Mouse (Mus musculus) embryo, embryonic 9.5 days (tissue): ENCODE data around the gene H2afz.
"Not testable (repeated sequence)": the region's sequence is repeated elsewhere in the genome, so short reads cannot be mapped to it uniquely, and the experiment has no call there.

Experiments
- DNase-seq: peaks from one replicate; pipeline ENCODE4 v3.0.0-alpha.2; 2017; ENCODE audit errors: extremely low spot score

H2afz gene

GRCm38 (mm10) chr3:137863330-137864123, 760 bp upstream of the H2afz start:
- no peak for DNase-seq

GRCm38 (mm10) chr3:137864988-137865982, 998 bp downstream of the H2afz start:
- peak; percentile 86 for DNase-seq

DNA sequence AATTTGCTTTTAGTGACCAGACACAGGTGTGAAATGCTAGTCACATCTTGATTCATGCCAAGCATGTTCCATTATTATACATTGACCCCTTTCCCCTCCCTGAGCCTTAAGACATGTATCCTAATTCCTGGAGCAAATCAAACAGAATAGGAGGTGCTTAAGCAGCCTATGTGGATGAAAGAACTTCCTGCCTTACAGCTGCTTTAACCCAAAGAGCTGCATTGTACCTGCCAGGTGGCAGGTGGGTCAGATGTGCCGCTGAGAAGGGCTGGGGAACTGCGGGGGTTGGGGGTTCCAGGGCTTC, 2.8 kb downstream of the H2afz start:
- DNase-seq, result no peak

DNA sequence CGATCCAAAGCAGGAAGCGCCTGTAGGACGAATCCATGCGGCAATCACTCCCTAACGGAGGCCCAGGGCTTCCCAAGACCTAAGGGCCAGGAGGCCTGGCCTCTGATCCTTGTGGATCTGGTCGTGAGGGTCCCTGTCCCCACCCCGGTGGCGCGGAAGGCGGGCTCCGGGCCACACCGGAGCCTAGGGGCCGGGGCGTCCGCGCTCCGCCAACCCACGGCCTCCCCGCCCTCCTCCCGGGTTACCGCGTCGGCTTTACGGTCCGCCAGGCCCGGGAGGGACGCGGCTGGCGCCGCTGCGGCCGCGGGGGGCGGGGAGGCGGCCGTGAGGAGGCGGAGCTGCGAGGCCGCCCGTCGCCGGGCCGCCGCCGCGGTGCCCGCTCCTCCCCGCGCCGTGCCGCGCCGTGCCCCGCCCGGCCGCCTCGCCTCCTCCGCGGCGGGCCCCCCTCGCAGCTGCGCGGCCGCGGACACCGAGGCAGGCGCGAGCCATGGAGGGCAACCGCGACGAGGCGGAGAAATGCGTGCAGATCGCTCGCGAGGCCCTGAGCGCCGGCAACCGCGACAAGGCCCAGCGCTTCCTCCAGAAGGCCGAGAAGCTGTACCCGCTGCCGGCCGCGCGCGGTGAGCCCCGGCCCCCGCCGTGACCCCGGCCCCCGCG, 3.3 kb downstream of the H2afz start, which contains the start of gene Dnajb14:
Dnajb14 (plus strand) TSS at position 239 of the 657 bp plus-strand sequence.
- peak; percentile 85 for DNase-seq

DNA sequence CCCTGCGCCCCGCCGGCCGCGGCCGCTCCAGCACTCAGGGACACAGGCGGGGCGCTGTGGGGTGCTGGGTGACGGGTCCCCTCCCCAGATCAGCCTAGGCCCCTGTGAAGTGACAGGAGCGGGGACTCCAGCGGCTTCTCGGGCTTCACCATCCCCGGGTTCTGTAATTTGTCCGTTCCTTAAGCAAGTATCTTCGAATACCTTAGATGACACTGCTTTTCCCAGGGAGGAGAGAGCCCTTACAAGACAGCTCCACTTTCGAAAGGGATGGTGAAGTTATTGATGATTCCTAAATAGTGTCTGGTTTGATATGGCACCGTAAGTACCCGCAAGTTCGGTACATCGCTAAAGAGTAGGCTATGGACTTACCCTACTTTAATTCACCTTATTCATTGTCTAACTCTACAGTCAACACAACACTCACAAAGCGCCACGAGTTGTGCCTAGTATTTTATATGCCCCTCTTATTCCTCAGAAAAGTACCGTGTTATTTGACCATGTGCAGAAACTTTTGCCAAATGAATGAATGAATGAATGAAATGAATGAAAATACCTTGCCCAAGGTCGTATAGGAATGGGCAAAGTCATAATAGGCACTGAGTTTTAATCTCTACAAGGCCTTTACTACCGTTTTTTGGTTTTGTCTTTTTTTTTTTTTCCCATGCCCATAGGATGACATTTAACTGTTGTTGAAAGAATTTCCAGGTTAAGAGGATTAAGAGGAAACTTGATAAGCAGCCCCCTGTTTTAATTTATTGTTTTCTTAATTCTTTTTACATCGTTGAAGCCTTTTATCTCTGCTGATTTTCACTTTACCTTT, 4.0 kb downstream of the H2afz start:
- no peak for DNase-seq

GRCm38 (mm10) chr3:137869395-137869794, 5.1 kb downstream of the H2afz start:
- no peak for DNase-seq

- no peak for DNase-seq
These were observed 15.0 kb downstream of the H2afz start for GRCm38 (mm10) chr3:137879313-137879712.

DNA sequence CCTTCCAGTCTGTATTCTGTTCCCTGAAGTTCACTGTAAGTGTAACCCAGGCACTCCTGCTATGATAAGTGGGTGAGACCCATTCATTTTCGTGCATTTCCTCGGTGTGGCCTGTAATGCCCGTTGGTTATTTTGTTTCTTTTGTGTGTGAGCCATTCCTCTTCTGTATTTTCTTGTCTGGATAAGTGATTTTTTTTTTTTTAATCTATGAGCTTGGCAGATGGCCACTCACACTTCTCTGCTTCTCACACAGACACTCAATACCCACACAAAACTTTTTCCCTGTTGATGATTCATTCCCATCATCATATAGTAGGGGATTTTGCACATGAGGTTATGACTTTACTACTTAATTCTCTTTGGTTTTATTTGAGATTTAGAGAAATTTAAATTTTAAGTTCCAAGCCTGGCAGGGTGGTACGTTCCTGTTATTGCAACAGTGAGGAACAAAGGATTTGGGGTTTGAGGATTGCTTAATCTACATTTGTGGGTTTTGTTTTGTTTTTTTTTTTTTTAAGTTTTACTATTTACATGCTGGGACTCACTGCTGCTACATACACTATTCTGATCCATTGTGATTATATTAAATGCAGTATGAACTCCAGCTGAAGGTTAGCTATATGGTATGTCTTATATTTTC, 15.9 kb downstream of the H2afz start:
- no peak for DNase-seq

DNA sequence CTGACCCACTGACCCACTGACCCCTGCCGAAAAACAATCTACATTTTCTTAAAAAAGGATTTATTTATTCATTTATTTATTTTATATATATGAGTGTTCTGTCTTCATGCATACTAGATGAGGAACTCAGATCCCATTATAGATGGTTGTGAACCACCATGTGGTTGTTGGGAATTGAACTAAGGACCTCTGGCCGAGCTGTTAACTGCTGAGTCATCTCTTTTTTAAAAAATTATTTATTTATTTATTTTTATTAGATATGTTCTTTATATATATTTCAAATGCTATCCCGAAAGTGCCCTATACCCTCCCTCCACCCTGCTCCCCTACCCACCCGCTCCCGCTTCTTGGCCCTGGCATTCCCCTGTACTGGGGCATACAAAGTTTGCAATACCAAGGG, 16.8 kb downstream of the H2afz start:
- DNase-seq, result no peak

GRCm38 (mm10) chr3:137887961-137888360, 23.7 kb downstream of the H2afz start:
- no peak for DNase-seq

DNA sequence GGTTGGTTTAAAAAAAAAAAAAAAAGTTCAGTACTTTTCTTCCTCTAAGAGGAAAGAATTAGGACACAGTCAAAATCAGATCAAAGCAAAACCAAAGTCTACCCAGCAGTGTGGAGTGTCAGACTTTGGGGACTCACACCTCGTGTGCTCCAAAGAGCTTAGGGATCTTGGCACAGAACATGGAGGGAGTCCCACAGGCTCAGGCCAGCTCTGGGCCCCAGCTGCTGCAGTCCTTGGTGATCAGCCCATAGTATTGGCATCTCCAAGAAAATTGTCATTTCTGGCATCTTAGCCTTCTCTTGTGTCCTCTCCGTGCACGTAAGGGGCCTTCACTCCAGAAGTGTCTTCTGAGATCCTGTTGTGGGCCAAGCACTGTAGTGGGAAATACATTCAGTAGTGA, 26.8 kb downstream of the H2afz start:
- no peak for DNase-seq

DNA sequence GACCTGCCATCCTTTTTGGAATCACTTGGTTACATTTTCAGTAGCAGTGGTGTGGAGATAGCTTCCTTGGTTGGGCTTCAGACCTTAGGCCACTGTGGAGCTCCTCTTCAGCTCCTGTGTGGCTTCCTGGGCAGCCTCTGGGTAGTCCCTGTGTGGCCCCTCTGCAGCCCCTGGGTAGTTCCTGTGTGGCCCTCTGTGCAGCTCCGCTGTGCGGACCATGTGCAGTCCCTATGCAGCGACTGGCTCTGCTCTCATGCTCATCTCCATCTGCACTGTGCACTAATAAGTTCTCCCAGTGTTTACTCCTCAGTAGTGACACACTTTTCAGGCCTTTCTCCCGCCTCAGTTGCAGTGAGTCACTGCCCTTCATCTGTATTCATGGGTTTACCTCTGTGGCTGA, 27.8 kb downstream of the H2afz start:
- no peak for DNase-seq

- DNase-seq, result no peak
These were observed 29.5 kb downstream of the H2afz start for GRCm38 (mm10) chr3:137893789-137894188.

- no peak for DNase-seq
These were observed 30.9 kb downstream of the H2afz start for GRCm38 (mm10) chr3:137895196-137895595.

GRCm38 (mm10) chr3:137896386-137896785, 32.1 kb downstream of the H2afz start:
- no peak for DNase-seq

DNA sequence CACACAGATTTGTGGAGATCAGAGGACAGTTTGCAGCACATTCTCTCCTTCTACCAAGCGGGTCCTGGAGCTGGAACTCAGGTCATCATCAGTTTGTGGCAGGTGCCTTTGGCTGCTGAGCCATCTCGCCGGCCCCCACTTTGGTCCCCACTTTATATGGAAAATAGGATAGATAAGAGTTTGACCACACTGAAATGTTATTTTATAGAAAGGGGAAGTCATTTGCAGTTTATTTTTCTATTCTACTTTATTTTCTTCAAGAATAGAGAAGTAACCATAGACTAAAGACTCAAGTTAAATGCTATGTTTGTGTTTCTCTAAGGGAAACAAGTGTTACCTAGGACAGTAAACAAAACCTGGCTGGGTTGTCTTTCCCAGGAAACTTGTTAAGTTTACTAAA, 32.6 kb downstream of the H2afz start:
- no peak for DNase-seq

DNA sequence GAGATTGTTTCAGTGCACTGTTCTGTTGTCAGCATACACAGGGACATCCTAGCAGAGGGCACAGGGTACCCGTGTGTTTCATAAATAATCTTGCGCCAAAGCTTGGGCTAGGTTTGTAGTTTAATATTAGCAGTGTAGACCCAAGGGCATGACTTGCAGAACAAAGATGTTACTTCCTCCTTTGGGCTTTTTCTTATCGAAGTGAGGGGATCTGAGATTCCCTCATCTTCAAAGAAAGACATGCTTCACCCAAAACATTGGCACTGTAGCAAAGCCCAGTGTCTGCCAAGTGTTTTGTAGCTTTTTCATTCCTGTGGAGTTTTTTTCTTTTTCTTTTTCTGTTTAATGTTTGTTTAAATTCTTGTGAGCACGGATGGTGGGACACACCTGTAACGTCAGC, 33.4 kb downstream of the H2afz start:
- DNase-seq, result no peak

DNA sequence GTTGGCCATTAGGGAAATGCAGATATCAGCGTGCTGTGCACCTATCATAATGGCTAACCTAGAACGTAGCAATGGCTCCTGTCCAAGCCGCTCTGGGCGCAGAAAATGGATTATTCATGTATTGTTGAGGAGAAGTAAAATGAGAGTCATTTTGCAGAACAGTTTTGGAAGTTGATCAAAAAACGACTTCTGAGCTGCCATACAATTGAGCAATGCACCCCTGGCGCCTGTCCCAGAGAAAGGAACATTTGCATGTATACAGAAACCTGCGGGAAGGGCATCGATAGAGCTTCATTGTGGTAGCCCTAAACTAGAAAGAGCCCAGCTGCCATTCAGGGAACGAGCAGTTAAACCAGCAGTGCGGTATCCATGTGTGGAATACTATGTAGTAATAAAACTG, 35.9 kb downstream of the H2afz start:
- DNase-seq, result no peak

DNA sequence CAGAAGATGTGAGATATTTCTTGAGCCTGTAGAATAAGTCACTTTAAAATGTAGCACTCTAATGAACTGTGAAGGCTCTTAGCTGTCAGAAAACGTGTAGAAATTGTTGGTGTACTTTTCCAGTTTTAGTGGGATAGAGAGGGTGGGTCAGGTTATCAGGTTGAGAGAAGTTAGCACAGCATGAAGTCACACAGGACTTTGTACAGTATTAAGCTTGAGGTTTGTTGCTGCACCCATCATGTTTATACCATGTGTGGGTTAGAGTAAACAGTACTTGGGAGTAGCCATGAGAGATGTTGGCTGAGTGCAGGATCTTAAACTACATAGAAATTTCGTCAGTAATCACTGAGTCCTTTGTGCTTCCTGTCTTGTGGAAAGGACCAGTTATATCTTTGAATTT, 48.8 kb downstream of the H2afz start:
- no peak for DNase-seq

DNA sequence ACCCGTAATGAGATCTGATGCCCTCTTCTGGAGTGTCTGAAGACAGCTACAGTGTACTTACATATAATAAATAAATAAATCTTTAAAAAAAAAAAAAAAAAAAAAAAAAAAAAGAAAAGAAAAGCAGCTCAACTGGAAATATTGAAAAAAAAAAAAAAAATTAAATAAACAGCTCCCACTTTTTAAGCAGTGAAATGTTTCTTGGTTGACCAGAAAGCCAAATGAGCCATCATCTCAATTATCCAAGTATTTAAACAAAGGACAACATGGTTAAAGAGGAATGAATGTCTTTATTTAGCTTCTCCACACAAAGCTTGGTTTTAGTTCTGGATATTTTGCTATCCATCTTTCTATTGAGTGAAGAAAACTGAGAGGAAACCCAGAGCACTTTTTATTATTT, 50.3 kb downstream of the H2afz start:
- DNase-seq, result not testable (repeated sequence)
